Mouse (Mus musculus) G1E (cell line): Measurements from ENCODE around the gene Spatc1l. TPM values are rescaled to one million over a fixed set of nuclear protein-coding genes. Genes with fewer than 3 reads are reported as not detected.

ENCODE experiments used
- ATAC-seq: 2 replicates; pipeline ENCODE4 v1.8.0; 2016; ENCODE audit warnings: mild to moderate bottlenecking; ENCODE audit not compliant: insufficient number of reproducible peaks, poor library complexity, low FRiP score, severe bottlenecking; ENCODE audit errors: extremely low read depth
- DNase-seq: peaks from one replicate; pipeline ENCODE4 v3.0.0; 2012; ENCODE audit warnings: low spot score
- H3K27me3 ChIP-seq: 2 replicates; pipeline ENCODE4 v1.6.1; 2012; ENCODE audit warnings: mild to moderate bottlenecking, low read length, inconsistent platforms; ENCODE audit not compliant: insufficient read depth
- H3K36me3 ChIP-seq: replicated peaks from 2 replicates; pipeline ENCODE3; 2012; ENCODE audit warnings: mild to moderate bottlenecking, inconsistent platforms
- H3K4me1 ChIP-seq: 2 replicates; pipeline ENCODE4 v1.6.1; 2012; ENCODE audit warnings: low read depth, low read length, inconsistent platforms, mixed read lengths; ENCODE audit not compliant: insufficient read depth
- H3K4me3 ChIP-seq: 2 replicates; pipeline ENCODE4 v1.5.1; 2012; ENCODE audit warnings: low read depth, mild to moderate bottlenecking, inconsistent platforms, low read length, moderate library complexity, mixed read lengths
- H3K9me3 ChIP-seq: replicated peaks from 2 replicates; pipeline ENCODE4 v1.6.1; 2012; ENCODE audit warnings: inconsistent platforms
- CTCF ChIP-seq: IDR thresholded peaks from 2 replicates; pipeline ENCODE4 v1.5.1; 2012; ENCODE audit warnings: low read depth, low read length, inconsistent platforms, mixed read lengths
- GATA1 ChIP-seq: IDR thresholded peaks from 2 replicates; pipeline ENCODE4 v1.6.1; 2012; ENCODE audit warnings: borderline replicate concordance, low read length, inconsistent platforms, mixed read lengths
- GATA2 ChIP-seq: IDR thresholded peaks from 2 replicates; pipeline ENCODE4 v1.6.1; 2012; ENCODE audit warnings: low read depth, low read length, inconsistent platforms, borderline replicate concordance
- POLR2AphosphoS5 ChIP-seq: IDR thresholded peaks from 2 replicates; pipeline ENCODE4 v1.6.1; 2012; ENCODE audit warnings: low read depth, low read length, inconsistent platforms; ENCODE audit not compliant: insufficient replicate concordance
- TAL1 ChIP-seq: conservative IDR thresholded peaks from 2 replicates; pipeline ENCODE4 v1.6.1; 2012; ENCODE audit warnings: low read depth, low read length, inconsistent platforms, mixed read lengths
- polyA plus RNA-seq: library from polyadenylated mRNA; stranded (reverse); fragments of >175 nt; gene quantifications from 2 replicates; pipeline ENCODE4 v1.2.3, GENCODE M21; 2012
- total RNA-seq, 2 experiments: library from RNA; stranded (forward) in 1 of 2; stranded (reverse) in 1 of 2; fragments of 200-1000 nt in 1 of 2; fragments of >200 nt in 1 of 2; fragmentation: Nextera tagmentation in 1 of 2; gene quantifications; 2 replicates each; pipeline ENCODE4 v1.2.3; 2014 to 2017

Spatc1l gene
- total and polyA plus RNA-seq, 3 experiments, result 0.11 TPM; not detected in 2

- no peak for DNase-seq
- no peaks in the 10 kb centered on the region; the same call in 1 of the 2 replicates for H3K27me3 ChIP-seq
- TF ChIP-seq GATA1 (no peak), CTCF (no peak), POLR2AphosphoS5 (no peak), TAL1 (no peak), GATA2 (no peak)
Measured at GRCm38 (mm10) chr10:76551556-76551955, 10.5 kb upstream of the Spatc1l start.

GRCm38 (mm10) chr10:76554061-76554460, 8.0 kb upstream of the Spatc1l start:
- no peaks in the 10 kb centered on the region; the same call in 1 of the 2 replicates for H3K27me3 ChIP-seq
- DNase-seq (no peak), ATAC-seq (no peak)
- H3K4me1 ChIP-seq, result no peaks in the 10 kb centered on the region; the same call in 1 of the 2 replicates
- H3K36me3 ChIP-seq, result peaks cover 74% of the 10 kb centered on the region
- H3K4me3 ChIP-seq, result no peak overlapping the region
- TF ChIP-seq TAL1 (no peak), GATA1 (no peak), GATA2 (no peak; the same call in 1 of the 2 replicates), CTCF (no peak), POLR2AphosphoS5 (no peak)
- no peaks in the 10 kb centered on the region for H3K9me3 ChIP-seq

More at GRCm38 (mm10) chr10:76551556-76551955, 10.5 kb upstream of the Spatc1l start:
- ATAC-seq, result no peak
- Histone ChIP-seq H3K36me3 (peaks cover 94% of the 10 kb centered on the region), H3K4me3 (no peak overlapping the region), H3K4me1 (no peaks in the 10 kb centered on the region; the same call in 1 of the 2 replicates), H3K9me3 (no peaks in the 10 kb centered on the region)

- peaks cover 12% of the 10 kb centered on the region for H3K27me3 ChIP-seq
- no peaks in the 10 kb centered on the region for H3K4me1 ChIP-seq
- no peak for DNase-seq
- no peaks in the 10 kb centered on the region for H3K36me3 ChIP-seq
- no peaks in the 10 kb centered on the region for H3K9me3 ChIP-seq
- H3K4me3 ChIP-seq, result no peak overlapping the region
- no peak for ATAC-seq
- TF ChIP-seq GATA2 (no peak), TAL1 (no peak), POLR2AphosphoS5 (no peak), CTCF (no peak), GATA1 (no peak)
Measured at GRCm38 (mm10) chr10:76569996-76570685, 8.1 kb downstream of the Spatc1l start.

GRCm38 (mm10) chr10:76571070-76571469, 9.0 kb downstream of the Spatc1l start:
- no peak for ATAC-seq
- TF ChIP-seq POLR2AphosphoS5 (no peak), CTCF (no peak), TAL1 (no peak), GATA1 (no peak), GATA2 (no peak)
- peaks cover 16% of the 10 kb centered on the region for H3K27me3 ChIP-seq
- H3K9me3 ChIP-seq, result no peaks in the 10 kb centered on the region
- H3K36me3 ChIP-seq, result no peaks in the 10 kb centered on the region
- H3K4me3 ChIP-seq, result no peak overlapping the region
- no peak for DNase-seq
- no peaks in the 10 kb centered on the region for H3K4me1 ChIP-seq

- peaks cover 21% of the 10 kb centered on the region for H3K27me3 ChIP-seq
- no peak for TF ChIP-seq GATA1
- TF ChIP-seq POLR2AphosphoS5, result no peak
- no peak for TF ChIP-seq GATA2
- no peak for TF ChIP-seq TAL1
- TF ChIP-seq CTCF, result no peak
- no peak overlapping the region for H3K4me3 ChIP-seq
- peaks cover 3% of the 10 kb centered on the region; the same call in 1 of the 2 replicates for H3K4me1 ChIP-seq
- no peaks in the 10 kb centered on the region for H3K36me3 ChIP-seq
- DNase-seq (no peak), ATAC-seq (no peak)
- H3K9me3 ChIP-seq, result no peaks in the 10 kb centered on the region
Measured at GRCm38 (mm10) chr10:76572151-76572550, 10.1 kb downstream of the Spatc1l start.

- peaks cover 3% of the 10 kb centered on the region; the same call in 1 of the 2 replicates for H3K4me1 ChIP-seq
- no peaks in the 10 kb centered on the region for H3K36me3 ChIP-seq
- H3K4me3 ChIP-seq, result no peak within 1 kb of the TSS
- no peaks in the 10 kb centered on the region for H3K9me3 ChIP-seq
- DNase-seq, result no peak
- peaks cover 16% of the 10 kb centered on the region for H3K27me3 ChIP-seq
- no peak for ATAC-seq
- TF ChIP-seq POLR2AphosphoS5 (no peak), CTCF (no peak), TAL1 (no peak), GATA1 (no peak), GATA2 (no peak)
Measured at GRCm38 (mm10) chr10:76575374-76575773, 13.3 kb downstream of the Spatc1l start, which contains the start of gene Ftcd. Gene Ftcd, plus strand, starts transcription at chr10:76575648.
